Comparison of ENCODE assay signal across 1 mouse cellular context in genomic region chr1:88213766-88214461, GRCm38 (mm10).
TF ChIP-seq lines count a peak whose summit lies in the region.

No protein-coding gene starts in this region.

TF ChIP-seq in MEL, 35 proteins besides CTCF, POLR2A, EP300 and RAD21 (continued from another document):
- TF ChIP-seq MAX (IDR thresholded peaks at IDR 0.05; ENCODE audit: low read length) = no peak
